Mouse (Mus musculus): ENCODE data around the gene Ptprs.

DNA sequence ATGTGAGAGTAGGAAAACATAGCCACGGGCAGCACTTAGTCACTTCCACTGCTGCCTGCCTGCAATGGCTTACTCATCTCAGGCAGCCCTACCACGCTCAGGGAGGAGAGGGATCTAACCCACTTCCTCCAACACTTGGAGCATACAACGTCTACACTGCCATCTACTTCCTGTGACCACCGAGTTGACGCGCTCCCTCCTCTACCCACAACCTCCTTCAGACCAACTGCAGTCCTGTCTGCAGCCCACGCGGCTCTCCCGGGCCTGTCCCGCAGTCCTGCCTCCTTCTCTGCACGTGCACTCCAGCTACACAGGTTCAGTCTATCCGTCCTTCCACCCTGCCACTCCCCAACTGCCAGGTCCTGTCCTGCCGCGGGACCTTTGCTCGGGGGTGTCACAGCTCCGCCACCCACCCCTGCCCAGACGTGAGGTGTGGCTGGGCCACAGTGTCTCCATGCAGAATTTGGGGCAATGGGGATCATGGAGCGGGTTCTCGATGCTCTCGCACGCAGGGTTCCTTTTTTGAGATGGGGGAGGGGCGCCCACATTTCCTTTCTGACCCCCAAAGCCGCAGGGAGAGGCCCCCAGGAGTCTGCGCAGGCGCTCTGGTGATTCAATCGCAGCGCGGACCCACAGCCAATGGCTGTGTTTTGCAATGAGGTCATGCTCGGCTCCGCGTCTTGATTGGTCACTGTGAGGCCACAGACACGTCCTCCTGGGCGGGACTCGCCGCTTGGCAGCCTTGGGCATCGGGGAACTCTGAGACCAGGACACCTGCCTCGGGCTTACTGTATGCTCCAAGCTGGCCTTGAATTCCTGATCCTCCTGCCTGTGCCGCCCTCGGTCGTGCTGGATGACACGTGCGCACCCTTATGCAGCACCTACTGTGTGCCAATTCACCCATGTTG, 31.1 kb upstream of the Ptprs start:
- TF ChIP-seq POLR2A (IDR thresholded peaks at IDR 0.05; ENCODE audit: insufficient read depth, low read depth, low read length) (no peak), CTCF (IDR thresholded peaks at IDR 0.05) (no peak)

Measured in heart, adult 2 months (tissue).